Mouse (Mus musculus) spleen, adult 2 months (tissue): ENCODE results near the gene P4ha2. TPM values are rescaled to one million over a fixed set of nuclear protein-coding genes. Genes with fewer than 3 reads are reported as not detected.

Experiments
- DNase-seq, 2 experiments: peaks; one replicate each; pipeline versions ENCODE4 v3.0.0 to v3.0.0-alpha.2; 2012 to 2021; ENCODE audit warnings: low spot score in 2 of 2, low read depth in 1 of 2
- H3K27ac ChIP-seq: fragments of 200-500 bp; 2 replicates; pipeline ENCODE4 v1.5.1; 2012; ENCODE audit warnings: low read length, inconsistent platforms; ENCODE audit not compliant: insufficient read depth
- H3K27me3 ChIP-seq: fragments of 200-500 bp; 2 replicates; pipeline ENCODE4 v1.6.1; 2012; ENCODE audit warnings: mild to moderate bottlenecking, moderate library complexity, low read length, inconsistent platforms; ENCODE audit not compliant: control insufficient read depth, insufficient read depth
- H3K36me3 ChIP-seq: fragments of 200-500 bp; 2 replicates; pipeline ENCODE4 v1.6.1; 2012; ENCODE audit warnings: mild to moderate bottlenecking, low read length, inconsistent platforms; ENCODE audit not compliant: control insufficient read depth, insufficient read depth
- H3K4me1 ChIP-seq: fragments of 200-500 bp; 2 replicates; pipeline ENCODE4 v1.6.1; 2011; ENCODE audit warnings: inconsistent platforms; ENCODE audit not compliant: control insufficient read depth, insufficient read depth, insufficient read length
- H3K4me3 ChIP-seq: fragments of 200-500 bp; 2 replicates; pipeline ENCODE4 v1.5.1; 2011; ENCODE audit warnings: mild to moderate bottlenecking, inconsistent platforms; ENCODE audit not compliant: insufficient read depth, insufficient read length; ENCODE audit errors: extremely low read depth
- CTCF ChIP-seq: fragments of 200-500 bp; IDR thresholded peaks from 2 replicates; pipeline ENCODE4 v1.5.1; 2011; ENCODE audit warnings: mild to moderate bottlenecking, inconsistent platforms; ENCODE audit not compliant: insufficient read depth, insufficient read length, insufficient replicate concordance; ENCODE audit errors: extremely low read depth
- POLR2A ChIP-seq: fragments of 200-500 bp; IDR thresholded peaks from 2 replicates; pipeline ENCODE4 v1.6.1; 2011; ENCODE audit warnings: low read depth, low read length, inconsistent platforms
- WGBS: fragments of 180-500 bp; shearing (Covaris S2); methylation state at CpG from one replicate; pipeline ENCODE4 v1.1.7; 2018; 5-methylcytosine and 5-hydroxymethylcytosine counted together
- polyA plus RNA-seq: library from polyadenylated mRNA; depleted of rRNA; stranded (reverse); fragments of >200 nt; gene quantifications from 2 replicates; pipeline ENCODE4 v1.2.3, GENCODE M21; 2012

P4ha2 gene
- polyA plus RNA-seq, 1 experiment, result 2.8 TPM

DNA sequence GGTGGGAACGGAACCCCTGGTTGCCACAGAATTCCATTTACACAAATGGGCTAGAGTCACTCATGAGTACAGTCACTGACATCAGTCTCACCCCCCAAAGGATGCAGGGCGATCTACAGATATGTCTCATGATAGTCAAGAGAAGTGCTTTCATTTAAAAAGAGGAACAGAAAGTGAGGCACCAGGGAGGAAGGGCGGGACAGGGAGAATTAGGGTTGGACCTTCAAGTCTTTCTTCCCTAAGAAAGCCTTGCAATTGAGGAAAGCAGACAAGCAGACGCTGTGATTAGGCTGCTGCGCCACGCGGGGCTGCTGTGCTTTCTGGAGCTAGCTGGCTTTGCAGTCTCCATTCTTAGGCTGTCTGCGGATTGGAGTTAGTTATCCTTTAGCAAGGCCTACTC is 8.2 kb upstream of the P4ha2 start:
- H3K27me3 ChIP-seq, result no peaks in the 10 kb centered on the region
- H3K4me3 ChIP-seq, result no peak overlapping the region
- TF ChIP-seq CTCF, result no peak
- TF ChIP-seq POLR2A, result no peak
- no peak overlapping the region for H3K27ac ChIP-seq
- DNase-seq, result peak; percentile 35 to 73
- WGBS, result 11% methylated on average over 8 of the region's 8 CpGs
- H3K36me3 ChIP-seq, result no peaks in the 10 kb centered on the region
- peaks cover 10% of the 10 kb centered on the region; the same call in 1 of the 2 replicates for H3K4me1 ChIP-seq

DNA sequence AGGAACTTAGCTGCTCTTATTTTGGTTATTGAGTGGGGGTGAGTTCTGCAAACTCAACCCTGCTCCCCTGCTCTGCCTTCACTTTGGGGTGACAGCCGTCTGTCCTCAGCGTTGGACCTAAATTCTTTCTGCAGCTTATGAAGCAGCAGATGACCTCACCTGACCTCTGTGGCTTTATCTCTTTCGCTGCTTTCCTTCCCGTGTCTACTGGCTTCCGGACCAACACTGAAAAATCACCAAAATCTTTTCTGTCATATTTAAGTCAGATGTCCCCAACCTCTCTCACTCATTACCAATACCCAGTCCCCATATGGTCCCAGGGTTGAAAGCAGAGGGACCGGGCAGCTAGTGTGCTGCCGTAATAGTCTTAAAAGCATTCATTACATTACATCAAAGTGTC is 7.7 kb upstream of the P4ha2 start:
- no peaks in the 10 kb centered on the region for H3K27me3 ChIP-seq
- no peaks in the 10 kb centered on the region for H3K36me3 ChIP-seq
- no peak overlapping the region for H3K4me3 ChIP-seq
- H3K4me1 ChIP-seq, result peaks cover 10% of the 10 kb centered on the region; the same call in 1 of the 2 replicates
- 11% methylated on average over 7 of the region's 7 CpGs for WGBS
- H3K27ac ChIP-seq, result no peak overlapping the region
- no peak for TF ChIP-seq CTCF
- no peak for TF ChIP-seq POLR2A
- no peak for DNase-seq

DNA sequence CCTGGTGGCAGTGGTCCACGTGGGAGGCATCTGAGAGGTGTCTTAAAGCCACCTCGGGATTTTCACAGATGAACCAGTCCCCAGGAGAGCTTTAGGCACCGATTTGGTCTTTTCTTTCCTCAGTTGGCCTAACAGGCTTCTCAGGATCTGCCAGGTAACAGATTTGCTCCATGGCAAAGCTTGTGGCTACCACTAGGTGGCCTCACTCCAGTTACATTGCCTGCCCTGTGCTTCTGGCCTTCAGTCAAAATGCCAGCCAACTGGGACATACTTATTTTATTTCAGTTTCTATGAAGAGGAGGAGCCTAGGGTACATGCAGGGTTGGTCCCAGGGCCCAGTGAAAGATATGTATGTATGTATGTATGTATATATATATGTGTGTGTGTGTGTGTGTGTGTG is 6.9 kb upstream of the P4ha2 start:
- DNase-seq, result peak in 1 of 2 experiments; percentile 19
- no peak overlapping the region for H3K27ac ChIP-seq
- no peak overlapping the region for H3K4me3 ChIP-seq
- peaks cover 10% of the 10 kb centered on the region; the same call in 1 of the 2 replicates for H3K4me1 ChIP-seq
- no peak for TF ChIP-seq POLR2A
- TF ChIP-seq CTCF, result peak; percentile 51; the same call in 1 of the 2 replicates
- no peaks in the 10 kb centered on the region for H3K27me3 ChIP-seq
- 17% methylated on average over 3 of the region's 3 CpGs for WGBS
- H3K36me3 ChIP-seq, result no peaks in the 10 kb centered on the region

DNA sequence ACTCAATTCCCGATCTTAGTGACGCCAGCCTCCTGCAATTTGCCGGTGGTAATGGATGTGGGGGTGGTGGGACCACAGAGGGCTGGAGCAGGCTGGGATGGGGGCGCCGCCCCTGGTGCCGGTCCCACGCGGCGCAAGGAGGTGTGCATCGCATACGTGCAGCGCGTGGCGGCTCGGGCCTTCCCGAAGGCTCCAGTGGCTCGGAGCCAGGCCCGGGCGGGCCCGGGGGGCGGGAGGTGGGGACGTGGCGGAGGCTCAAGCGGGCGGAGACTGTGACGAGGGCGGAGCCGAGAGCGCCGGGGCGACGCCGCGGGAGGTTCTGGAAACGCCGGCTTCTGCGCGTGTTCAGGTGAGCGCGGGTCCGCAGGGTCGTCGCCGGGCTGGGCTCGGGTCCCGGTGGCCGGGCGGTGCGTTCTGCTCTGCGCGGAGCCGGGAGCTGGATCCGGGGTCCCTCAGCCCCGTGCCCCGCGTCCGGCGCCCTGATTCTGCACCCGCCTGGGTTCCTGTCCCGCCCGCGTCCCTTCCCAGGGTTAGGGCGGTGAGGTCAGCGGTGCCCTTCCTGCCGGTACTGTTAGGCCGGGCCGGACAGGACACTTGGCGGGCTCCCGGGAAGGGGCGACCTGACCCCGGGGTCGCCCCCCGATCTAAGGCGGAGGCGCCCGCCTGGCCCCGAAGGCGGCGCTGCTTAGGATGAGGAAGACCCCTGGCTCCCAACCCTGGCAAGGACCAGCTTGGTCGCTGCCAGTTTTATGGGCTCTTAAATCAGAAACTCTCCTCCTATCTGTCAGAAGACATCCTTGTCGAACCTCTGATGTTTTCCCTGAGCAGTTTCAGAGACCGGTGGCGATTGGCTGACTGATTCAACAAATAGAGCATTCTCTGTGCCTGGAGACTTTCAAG is 1.0 kb downstream of the P4ha2 start:
- WGBS, result 3% methylated on average over 82 of the region's 83 CpGs
- H3K27ac ChIP-seq, result no peak overlapping the region
- no peak for DNase-seq
- peaks cover 7% of the 10 kb centered on the region; the same call in 1 of the 2 replicates for H3K4me1 ChIP-seq
- peaks cover 10% of the 10 kb centered on the region for H3K27me3 ChIP-seq
- H3K36me3 ChIP-seq, result no peaks in the 10 kb centered on the region
- TF ChIP-seq CTCF (no peak), POLR2A (no peak)
- peak overlapping the region; percentile 51; the same call in 1 of the 2 replicates for H3K4me3 ChIP-seq

DNA sequence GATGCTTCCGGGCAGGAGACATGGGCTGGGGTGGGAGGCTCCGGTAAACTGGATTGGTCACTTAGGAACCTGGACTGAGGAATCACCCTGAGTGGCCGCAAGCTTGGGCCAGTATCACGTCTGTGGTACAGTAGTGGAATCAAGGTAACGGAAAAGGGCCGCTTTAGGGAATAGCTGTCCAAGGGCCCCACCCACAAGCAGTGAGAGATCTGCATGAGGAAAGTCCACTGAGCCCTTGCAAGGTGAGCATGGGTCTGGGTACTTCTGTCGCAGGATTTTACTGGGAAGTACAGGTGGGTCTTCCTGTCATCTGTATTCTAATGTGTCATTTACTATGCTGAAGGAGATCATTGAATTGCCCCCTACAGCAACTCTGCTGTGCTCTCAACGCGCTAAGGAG is 1.8 kb downstream of the P4ha2 start:
- peaks cover 7% of the 10 kb centered on the region; the same call in 1 of the 2 replicates for H3K4me1 ChIP-seq
- WGBS, result 91% methylated on average over 9 of the region's 9 CpGs
- no peaks in the 10 kb centered on the region for H3K36me3 ChIP-seq
- H3K27me3 ChIP-seq, result peaks cover 10% of the 10 kb centered on the region
- no peak overlapping the region for H3K4me3 ChIP-seq
- TF ChIP-seq POLR2A (no peak), CTCF (no peak)
- H3K27ac ChIP-seq, result no peak overlapping the region
- DNase-seq, result no peak

DNA sequence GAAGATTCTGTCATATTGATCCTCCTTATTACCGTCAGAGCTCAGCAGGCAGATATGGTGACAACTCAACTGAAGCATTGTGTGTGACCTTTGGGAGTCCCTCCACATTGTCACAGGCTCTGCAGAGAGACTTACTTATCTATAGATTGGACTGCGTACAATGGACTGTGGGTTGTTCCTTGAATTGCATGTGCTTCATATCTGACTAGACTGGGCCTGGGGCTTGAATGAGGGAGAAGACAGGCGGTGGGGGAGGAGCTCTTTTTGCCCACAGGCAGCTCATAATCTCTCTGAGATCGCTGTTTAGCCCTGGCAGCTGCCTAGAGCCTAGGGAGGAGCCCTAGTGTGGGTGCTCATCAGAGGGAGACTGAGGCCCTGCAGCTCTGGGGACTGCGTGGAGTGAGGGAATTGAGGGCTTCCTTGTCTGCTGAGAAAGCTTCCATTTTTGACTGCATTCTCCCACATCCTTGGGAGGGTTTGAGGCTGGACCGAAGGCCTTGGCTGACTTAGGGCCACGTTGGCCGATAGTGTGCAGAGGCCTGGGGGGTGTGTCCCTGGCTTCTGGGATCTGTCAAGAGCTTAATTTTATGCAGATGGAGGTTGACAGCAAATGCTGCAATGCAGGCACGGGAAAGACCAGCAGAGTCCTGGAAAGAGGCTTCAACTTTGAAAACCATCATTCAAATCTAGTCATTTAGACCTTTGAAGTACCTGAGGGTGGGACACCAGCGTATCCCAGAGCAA is 3.0 kb downstream of the P4ha2 start:
- WGBS, result 87% methylated on average over 10 of the region's 10 CpGs
- Histone ChIP-seq H3K27ac (no peak overlapping the region), H3K4me1 (peaks cover 7% of the 10 kb centered on the region; the same call in 1 of the 2 replicates), H3K4me3 (no peak overlapping the region), H3K36me3 (no peaks in the 10 kb centered on the region), H3K27me3 (peaks cover 10% of the 10 kb centered on the region)
- no peak for DNase-seq
- no peak for TF ChIP-seq POLR2A
- TF ChIP-seq CTCF, result no peak
